Mouse (Mus musculus): Measurements from ENCODE around the gene P4hb. TPM values are rescaled to one million over a fixed set of nuclear protein-coding genes. Genes with fewer than 3 reads are reported as not detected.

P4hb gene
- polyA plus RNA-seq, 1 experiment from 2014 or later, result 648 TPM

DNA sequence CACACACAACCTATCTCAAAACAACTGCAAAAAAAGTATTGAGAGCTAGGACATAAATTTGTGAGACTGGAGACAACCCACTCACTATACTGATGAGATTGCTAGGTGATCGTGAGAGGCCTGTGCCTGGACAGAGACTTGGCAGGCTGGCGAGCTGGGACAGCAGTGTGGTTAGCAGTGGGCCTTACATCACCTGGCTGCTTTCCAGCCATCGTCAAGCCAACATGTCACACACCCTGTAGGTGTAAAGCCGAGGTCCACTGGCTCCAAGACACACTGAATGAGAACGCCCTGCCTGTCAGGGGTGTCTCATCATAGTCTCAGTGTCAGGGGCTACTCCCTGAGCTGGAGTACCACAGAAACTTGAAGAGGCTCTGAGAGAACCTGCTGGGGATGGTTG, 20.3 kb downstream of the P4hb start:
- no peaks in the 10 kb centered on the region for H3K27me3 ChIP-seq (replicated peaks; ENCODE audit: control insufficient read depth, insufficient read depth, low read length)
- 73% methylated on average over 5 of the region's 5 CpGs for WGBS
- ATAC-seq (replicated peaks; ENCODE audit: low FRiP score) (no peak), DNase-seq (ENCODE audit: low spot score) (no peak)
- H3K36me3 ChIP-seq (ENCODE audit: control insufficient read depth, insufficient read depth, low read length), result no peaks in the 10 kb centered on the region
- no peaks in the 10 kb centered on the region for H3K9me3 ChIP-seq (ENCODE audit: control insufficient read depth, low read length)
- H3K27ac ChIP-seq (ENCODE audit: low read depth, low read length), result no peak overlapping the region
- H3K4me3 ChIP-seq (ENCODE audit: low read depth, low read length), result no peak overlapping the region
- peaks cover 20% of the 10 kb centered on the region for H3K4me1 ChIP-seq (replicated peaks; ENCODE audit: control insufficient read depth, insufficient read depth, low read length)
- no peak overlapping the region for H3K4me2 ChIP-seq
- H3K9ac ChIP-seq (ENCODE audit: low read depth, low read length), result no peak overlapping the region

DNA sequence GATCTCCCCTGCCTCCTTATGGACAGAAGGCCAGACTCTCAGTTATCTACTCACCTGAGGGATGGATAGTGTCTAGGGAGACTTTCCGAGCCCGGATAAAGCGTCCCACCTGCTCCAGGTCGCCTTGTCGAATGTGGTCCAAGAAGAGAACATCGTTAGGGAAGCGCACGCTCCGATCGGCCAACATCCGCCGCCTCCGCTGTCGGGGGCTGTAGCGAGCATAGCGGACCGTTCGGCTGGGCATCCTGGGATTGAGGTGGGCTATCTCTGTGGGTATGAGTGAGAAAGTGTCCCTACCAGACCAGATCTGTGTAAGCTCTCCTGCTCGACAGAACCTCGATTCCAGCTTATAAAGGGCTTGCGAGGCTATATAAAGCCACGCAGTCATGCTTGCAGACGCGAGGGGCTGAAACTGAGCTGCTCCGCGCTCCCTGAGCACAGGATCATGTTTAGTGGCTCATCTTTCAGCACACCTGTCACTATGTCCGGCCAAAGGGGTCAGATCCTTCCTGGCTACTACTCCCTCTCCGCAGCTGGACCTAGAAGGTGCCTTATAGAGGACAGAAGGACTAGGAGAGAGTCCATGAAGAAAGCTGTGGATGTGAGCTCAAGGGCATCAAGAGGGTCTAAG, 22.1 kb downstream of the P4hb start, which contains the start of gene Ppp1r27:
Gene Ppp1r27, minus strand, starts transcription at position 323 of the 631 bp plus-strand sequence.
- Histone ChIP-seq H3K4me2 (peak within 1 kb of the TSS; percentile 94), H3K27me3 (replicated peaks; ENCODE audit: control insufficient read depth, insufficient read depth, low read length) (no peaks in the 10 kb centered on the region), H3K9ac (ENCODE audit: low read depth, low read length) (peak within 1 kb of the TSS; percentile 97), H3K36me3 (ENCODE audit: control insufficient read depth, insufficient read depth, low read length) (no peaks in the 10 kb centered on the region), H3K27ac (ENCODE audit: low read depth, low read length) (peak within 1 kb of the TSS; percentile 98), H3K4me1 (replicated peaks; ENCODE audit: control insufficient read depth, insufficient read depth, low read length) (peaks cover 23% of the 10 kb centered on the region), H3K4me3 (ENCODE audit: low read depth, low read length) (peak within 1 kb of the TSS; percentile 96), H3K9me3 (ENCODE audit: control insufficient read depth, low read length) (no peaks in the 10 kb centered on the region)
- ATAC-seq (replicated peaks; ENCODE audit: low FRiP score) (no peak), DNase-seq (ENCODE audit: low spot score) (no peak)
- WGBS, result 91% methylated on average over 28 of the region's 28 CpGs

DNA sequence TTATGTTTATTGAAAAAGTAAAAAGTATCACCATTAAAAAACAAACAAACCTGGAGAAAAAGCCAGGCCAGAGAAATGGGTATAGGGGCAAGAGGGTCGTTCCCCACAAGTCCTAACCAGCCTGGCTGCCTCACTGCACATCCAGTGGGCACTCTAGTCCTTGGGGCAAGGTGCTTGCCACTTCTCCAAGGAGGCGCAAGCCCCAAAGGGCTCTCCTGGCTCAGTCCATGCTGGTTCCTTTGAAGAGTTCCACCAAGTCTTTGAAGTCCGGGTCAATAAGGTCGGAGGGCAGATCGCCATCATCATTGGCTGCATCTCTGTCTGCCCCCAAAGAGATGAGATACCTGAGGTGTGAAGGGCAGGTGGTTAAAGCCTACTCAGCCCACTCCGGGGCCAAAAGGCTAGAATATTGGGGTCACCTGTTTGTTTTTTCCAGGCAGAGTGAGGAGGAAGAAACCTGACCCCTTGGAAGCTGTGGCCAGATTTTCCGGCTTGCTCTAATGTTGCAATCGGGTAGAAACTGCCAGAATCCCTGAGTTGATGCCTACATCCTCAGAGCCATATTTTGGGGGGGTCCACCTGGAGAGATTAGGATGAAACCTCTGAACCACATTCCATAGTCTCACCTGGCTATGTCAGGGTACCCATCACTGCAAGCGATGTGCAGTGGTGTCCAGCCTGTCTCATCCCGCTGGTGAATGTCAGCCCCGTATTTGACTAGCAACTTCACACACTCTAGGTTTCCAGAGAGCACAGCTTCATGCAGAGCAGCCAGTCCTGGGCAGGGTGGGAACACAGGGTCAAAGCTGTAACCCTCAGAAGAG, 22.9 kb downstream of the P4hb start:
- peak overlapping the region; percentile 94 for H3K4me2 ChIP-seq
- ATAC-seq (replicated peaks; ENCODE audit: low FRiP score) (no peak), DNase-seq (ENCODE audit: low spot score) (no peak)
- H3K4me1 ChIP-seq (replicated peaks; ENCODE audit: control insufficient read depth, insufficient read depth, low read length), result peaks cover 23% of the 10 kb centered on the region
- no peaks in the 10 kb centered on the region for H3K27me3 ChIP-seq (replicated peaks; ENCODE audit: control insufficient read depth, insufficient read depth, low read length)
- no peaks in the 10 kb centered on the region for H3K36me3 ChIP-seq (ENCODE audit: control insufficient read depth, insufficient read depth, low read length)
- peak overlapping the region; percentile 96 for H3K4me3 ChIP-seq (ENCODE audit: low read depth, low read length)
- H3K9ac ChIP-seq (ENCODE audit: low read depth, low read length), result peak overlapping the region; percentile 97
- WGBS, result 64% methylated on average over 11 of the region's 11 CpGs
- no peaks in the 10 kb centered on the region for H3K9me3 ChIP-seq (ENCODE audit: control insufficient read depth, low read length)
- peak overlapping the region; percentile 98 for H3K27ac ChIP-seq (ENCODE audit: low read depth, low read length)

DNA sequence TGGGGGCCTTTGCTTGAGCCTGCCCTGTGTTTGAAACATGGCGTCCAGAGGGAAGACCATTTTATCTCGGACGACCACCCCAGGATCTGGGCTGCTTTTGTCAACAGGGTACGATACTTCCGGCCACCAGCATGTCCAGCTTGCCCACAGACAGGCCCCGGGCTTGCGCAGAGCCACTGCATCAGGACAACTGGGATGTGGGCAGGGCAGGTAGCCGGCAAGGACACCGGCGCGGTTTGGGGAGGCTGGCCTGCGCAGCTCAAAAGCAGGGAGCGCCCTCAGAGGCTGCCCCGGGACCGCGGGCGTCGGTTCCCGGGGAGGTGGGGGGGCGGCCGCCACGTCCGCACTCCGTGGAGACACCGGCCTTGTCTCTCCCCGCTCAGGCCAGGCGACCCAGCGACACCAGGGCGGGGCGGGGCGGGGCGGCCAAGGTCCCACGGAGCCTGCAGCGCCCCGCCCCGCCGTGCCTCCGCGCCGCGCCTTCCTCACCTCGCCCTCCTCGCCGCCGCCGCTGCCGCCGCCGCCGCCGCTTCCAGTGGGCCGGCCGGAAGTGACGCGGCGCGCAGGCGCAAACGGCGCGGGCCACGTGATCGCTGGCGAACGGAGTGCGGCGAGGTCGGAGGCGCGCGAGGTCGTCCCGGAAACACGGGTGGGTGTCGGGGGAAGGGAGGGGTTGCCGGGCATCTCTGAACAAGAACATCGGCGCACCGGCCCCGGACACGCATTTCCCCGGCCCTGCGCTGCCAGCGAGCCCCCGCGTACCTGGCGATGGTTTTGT, 23.7 kb downstream of the P4hb start, which contains the start of gene Mcrip1:
Gene Mcrip1, minus strand, starts transcription at position 560 of the 778 bp plus-strand sequence.
- Histone ChIP-seq H3K27ac (ENCODE audit: low read depth, low read length) (peak within 1 kb of the TSS; percentile 98), H3K4me1 (replicated peaks; ENCODE audit: control insufficient read depth, insufficient read depth, low read length) (peaks cover 23% of the 10 kb centered on the region), H3K9me3 (ENCODE audit: control insufficient read depth, low read length) (no peaks in the 10 kb centered on the region), H3K27me3 (replicated peaks; ENCODE audit: control insufficient read depth, insufficient read depth, low read length) (no peaks in the 10 kb centered on the region), H3K36me3 (ENCODE audit: control insufficient read depth, insufficient read depth, low read length) (peaks cover 5% of the 10 kb centered on the region), H3K9ac (ENCODE audit: low read depth, low read length) (peak within 1 kb of the TSS; percentile 97), H3K4me3 (ENCODE audit: low read depth, low read length) (peak within 1 kb of the TSS; percentile 96), H3K4me2 (peak within 1 kb of the TSS; percentile 94)
- 1% methylated on average over 81 of the region's 87 CpGs for WGBS
- DNase-seq (ENCODE audit: low spot score) (peak; percentile 87), ATAC-seq (replicated peaks; ENCODE audit: low FRiP score) (peak; percentile 88)

DNA sequence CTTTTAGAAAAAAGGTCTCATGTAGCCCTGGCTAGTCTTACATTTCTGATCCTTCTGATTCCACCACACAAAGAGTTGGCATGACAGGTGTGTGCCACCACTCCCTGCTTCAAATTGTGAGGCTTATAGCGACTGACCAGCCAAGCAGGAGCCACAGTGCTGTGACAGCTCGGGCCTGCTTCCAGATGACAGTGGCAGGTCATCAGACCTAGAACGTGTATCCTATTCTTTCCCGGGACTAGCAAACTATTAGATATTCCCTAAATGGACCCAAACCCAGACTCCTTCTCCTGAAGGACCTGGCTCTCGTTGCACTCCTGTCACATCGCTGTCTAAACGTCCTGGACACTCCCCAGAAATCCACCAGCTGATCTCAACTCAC, 24.3 kb downstream of the P4hb start:
- Histone ChIP-seq H3K9me3 (ENCODE audit: control insufficient read depth, low read length) (no peaks in the 10 kb centered on the region), H3K4me3 (ENCODE audit: low read depth, low read length) (peak overlapping the region; percentile 96), H3K4me1 (replicated peaks; ENCODE audit: control insufficient read depth, insufficient read depth, low read length) (peaks cover 23% of the 10 kb centered on the region), H3K36me3 (ENCODE audit: control insufficient read depth, insufficient read depth, low read length) (peaks cover 10% of the 10 kb centered on the region), H3K27me3 (replicated peaks; ENCODE audit: control insufficient read depth, insufficient read depth, low read length) (no peaks in the 10 kb centered on the region), H3K27ac (ENCODE audit: low read depth, low read length) (peak overlapping the region; percentile 98), H3K9ac (ENCODE audit: low read depth, low read length) (peak overlapping the region; percentile 97), H3K4me2 (peak overlapping the region; percentile 94)
- 19% methylated on average over 7 of the region's 7 CpGs for WGBS
- DNase-seq (ENCODE audit: low spot score) (no peak), ATAC-seq (replicated peaks; ENCODE audit: low FRiP score) (no peak)

DNA sequence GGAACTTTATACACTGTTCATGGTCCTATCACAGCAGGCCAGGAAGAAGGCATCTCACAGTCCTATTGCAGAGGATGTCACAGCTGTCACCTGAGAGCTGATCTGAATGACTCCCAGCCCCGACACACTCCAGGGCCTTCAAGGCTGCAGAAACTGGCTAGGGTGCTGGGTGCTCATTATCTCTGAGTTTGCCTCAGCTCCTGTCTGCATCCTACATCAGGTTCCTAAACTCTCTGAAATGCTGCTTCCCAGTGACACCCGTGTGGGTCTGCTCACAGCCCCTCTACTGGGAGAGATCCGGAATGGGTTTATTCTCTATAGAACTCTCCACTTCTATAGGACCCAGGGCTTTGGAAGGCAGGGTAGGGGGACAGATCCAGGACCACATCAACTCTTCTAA, 24.8 kb downstream of the P4hb start:
- peaks cover 23% of the 10 kb centered on the region for H3K4me1 ChIP-seq (replicated peaks; ENCODE audit: control insufficient read depth, insufficient read depth, low read length)
- peak overlapping the region; percentile 96 for H3K4me3 ChIP-seq (ENCODE audit: low read depth, low read length)
- ATAC-seq (replicated peaks; ENCODE audit: low FRiP score) (no peak), DNase-seq (ENCODE audit: low spot score) (no peak)
- peak overlapping the region; percentile 98; the same call in 1 of the 2 replicates for H3K27ac ChIP-seq (ENCODE audit: low read depth, low read length)
- 74% methylated on average over 3 of the region's 3 CpGs for WGBS
- H3K36me3 ChIP-seq (ENCODE audit: control insufficient read depth, insufficient read depth, low read length), result peaks cover 14% of the 10 kb centered on the region
- no peaks in the 10 kb centered on the region for H3K9me3 ChIP-seq (ENCODE audit: control insufficient read depth, low read length)
- peak overlapping the region; percentile 94 for H3K4me2 ChIP-seq
- peak overlapping the region; percentile 97 for H3K9ac ChIP-seq (ENCODE audit: low read depth, low read length)
- H3K27me3 ChIP-seq (replicated peaks; ENCODE audit: control insufficient read depth, insufficient read depth, low read length), result no peaks in the 10 kb centered on the region

DNA sequence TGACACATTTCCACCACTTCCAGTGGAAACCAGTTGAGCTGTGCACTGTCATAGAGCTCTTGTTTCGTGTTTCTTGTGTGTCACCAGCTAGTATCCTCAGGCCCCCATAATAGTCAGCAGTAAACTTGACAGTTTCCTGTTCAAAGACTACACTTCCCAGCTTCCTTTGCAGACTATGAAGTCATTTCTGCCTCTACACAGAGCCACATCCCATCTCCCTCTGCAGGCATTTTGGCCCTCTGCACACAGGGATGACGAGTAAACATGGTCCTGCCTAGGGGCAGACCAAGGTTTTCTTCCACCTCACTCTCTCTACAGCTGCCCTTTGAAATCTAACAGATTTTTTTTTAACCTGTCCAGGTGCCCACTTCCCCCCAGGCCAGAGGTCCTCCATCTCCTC, 25.6 kb downstream of the P4hb start:
- no peak overlapping the region; the same call in 1 of the 2 replicates for H3K27ac ChIP-seq (ENCODE audit: low read depth, low read length)
- no peak for ATAC-seq (replicated peaks; ENCODE audit: low FRiP score)
- 54% methylated on average over 2 of the region's 2 CpGs for WGBS

DNA sequence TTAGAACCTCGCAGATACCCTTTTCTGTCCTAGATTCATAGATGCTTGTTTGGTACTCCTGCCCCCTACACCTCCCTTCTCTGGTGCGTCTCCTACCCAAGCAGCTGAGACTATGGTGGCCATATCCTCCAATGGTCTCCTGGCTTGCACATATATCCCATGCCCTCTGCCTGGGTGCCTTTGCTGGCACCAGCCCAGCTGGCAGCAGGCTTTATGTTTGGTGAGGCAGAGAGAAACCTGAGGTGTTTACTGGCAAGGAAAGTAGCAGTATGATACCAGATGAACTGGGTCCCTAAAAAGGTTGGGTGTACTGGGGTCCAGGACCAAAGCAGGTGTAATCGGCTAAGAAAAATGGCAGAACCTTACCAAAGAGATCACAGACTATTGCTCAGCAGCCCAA, 27.1 kb downstream of the P4hb start:
- Histone ChIP-seq H3K36me3 (ENCODE audit: control insufficient read depth, insufficient read depth, low read length) (peaks cover 19% of the 10 kb centered on the region), H3K4me2 (no peak overlapping the region), H3K4me3 (ENCODE audit: low read depth, low read length) (no peak overlapping the region), H3K9me3 (ENCODE audit: control insufficient read depth, low read length) (no peaks in the 10 kb centered on the region), H3K9ac (ENCODE audit: low read depth, low read length) (no peak overlapping the region), H3K27me3 (replicated peaks; ENCODE audit: control insufficient read depth, insufficient read depth, low read length) (no peaks in the 10 kb centered on the region), H3K27ac (ENCODE audit: low read depth, low read length) (no peak overlapping the region), H3K4me1 (replicated peaks; ENCODE audit: control insufficient read depth, insufficient read depth, low read length) (peaks cover 23% of the 10 kb centered on the region)
- ATAC-seq (replicated peaks; ENCODE audit: low FRiP score) (no peak), DNase-seq (ENCODE audit: low spot score) (no peak)
- 94% methylated on average over 3 of the region's 3 CpGs for WGBS

More for the DNA sequence above, 25.6 kb downstream of the P4hb start:
- H3K9me3 ChIP-seq (ENCODE audit: control insufficient read depth, low read length), result no peaks in the 10 kb centered on the region
- peaks cover 15% of the 10 kb centered on the region for H3K36me3 ChIP-seq (ENCODE audit: control insufficient read depth, insufficient read depth, low read length)
- no peak overlapping the region for H3K4me3 ChIP-seq (ENCODE audit: low read depth, low read length)
- no peak overlapping the region; the same call in 1 of the 2 replicates for H3K4me2 ChIP-seq
- no peaks in the 10 kb centered on the region for H3K27me3 ChIP-seq (replicated peaks; ENCODE audit: control insufficient read depth, insufficient read depth, low read length)
- peaks cover 23% of the 10 kb centered on the region for H3K4me1 ChIP-seq (replicated peaks; ENCODE audit: control insufficient read depth, insufficient read depth, low read length)
- DNase-seq (ENCODE audit: low spot score), result no peak
- no peak overlapping the region for H3K9ac ChIP-seq (ENCODE audit: low read depth, low read length)
